Mouse (Mus musculus): Measurements from ENCODE around the gene Sh3bgrl. TPM values are rescaled to one million over a fixed set of nuclear protein-coding genes. Genes with fewer than 3 reads are reported as not detected.
"Not testable (repeated sequence)": the region's sequence is repeated elsewhere in the genome, so short reads cannot be mapped to it uniquely, and the experiment has no call there.

Gene Sh3bgrl
- polyA plus RNA-seq (2017; shearing (Covaris generic)): 100 to 1,000 TPM; 280 to 290 TPM

DNA sequence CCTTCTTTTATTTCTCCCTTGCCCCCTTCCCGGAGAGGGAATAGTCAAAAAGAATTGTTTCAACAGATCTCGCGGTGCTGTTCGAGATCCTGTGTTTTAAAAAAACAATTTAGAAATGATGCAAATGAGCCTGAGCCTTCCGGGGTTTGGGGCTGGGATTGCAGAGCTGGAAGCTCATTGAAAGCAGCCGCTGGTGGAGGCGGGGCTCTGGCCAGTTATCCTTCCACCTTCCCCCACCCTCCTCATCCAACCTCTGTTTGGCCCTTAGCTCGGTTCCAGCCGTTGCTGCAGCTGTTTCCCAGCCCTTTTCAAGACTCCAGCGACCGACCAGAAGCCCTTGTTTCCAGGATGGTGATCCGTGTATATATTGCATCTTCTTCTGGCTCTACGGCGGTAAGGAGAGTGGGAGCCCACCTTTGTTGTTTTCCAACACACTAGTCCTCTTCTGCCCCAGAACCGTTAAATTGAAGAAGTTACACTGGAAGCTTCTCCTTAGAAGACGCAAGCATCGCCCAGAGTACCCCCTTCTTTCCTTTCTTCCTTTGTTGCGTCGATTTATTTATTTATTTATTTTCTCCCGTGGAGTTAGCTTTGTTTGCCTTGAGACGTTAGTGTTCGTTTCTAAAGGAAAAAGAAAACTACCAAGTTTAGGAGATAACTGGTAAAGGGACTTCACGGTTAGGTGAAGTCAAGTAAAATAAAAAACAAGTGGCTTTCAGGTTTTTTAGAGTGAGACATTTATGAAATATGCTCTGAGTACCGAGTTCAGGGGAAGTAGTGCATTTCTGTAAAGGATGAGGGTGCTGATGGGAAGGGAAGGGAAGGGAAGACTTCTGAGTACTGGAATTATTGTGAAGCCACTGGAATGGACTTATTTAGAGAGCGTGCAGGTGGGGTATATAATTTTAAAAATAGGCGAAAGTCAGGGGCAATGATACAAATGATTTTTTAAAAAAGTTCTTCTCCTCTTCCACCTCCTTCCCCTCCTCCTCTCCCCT, at the start of gene Sh3bgrl:
TSS of gene Sh3bgrl (plus strand) at position 121 of the 998 bp plus-strand sequence.
- peak; percentile 91 for ATAC-seq

DNA sequence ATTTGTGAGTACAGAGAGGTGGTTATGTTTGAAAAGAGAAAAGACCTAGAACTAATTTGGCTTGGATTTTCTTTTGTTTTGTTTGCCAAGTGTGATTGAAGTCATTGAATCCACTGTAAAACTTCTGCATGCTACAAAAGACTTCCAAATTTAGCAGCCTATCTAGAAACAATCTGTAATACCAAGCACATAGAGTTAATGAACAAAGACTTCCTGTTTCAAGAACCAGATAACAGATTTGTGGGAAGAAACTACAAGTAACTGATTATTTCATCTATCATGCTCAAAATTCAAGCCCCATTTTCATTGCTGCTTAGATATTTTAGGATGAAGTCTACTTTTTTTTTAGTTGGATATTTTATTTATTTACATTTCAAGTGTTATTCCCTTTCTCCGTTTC, 47.4 kb upstream of the Sh3bgrl start:
- no peak for ATAC-seq

DNA sequence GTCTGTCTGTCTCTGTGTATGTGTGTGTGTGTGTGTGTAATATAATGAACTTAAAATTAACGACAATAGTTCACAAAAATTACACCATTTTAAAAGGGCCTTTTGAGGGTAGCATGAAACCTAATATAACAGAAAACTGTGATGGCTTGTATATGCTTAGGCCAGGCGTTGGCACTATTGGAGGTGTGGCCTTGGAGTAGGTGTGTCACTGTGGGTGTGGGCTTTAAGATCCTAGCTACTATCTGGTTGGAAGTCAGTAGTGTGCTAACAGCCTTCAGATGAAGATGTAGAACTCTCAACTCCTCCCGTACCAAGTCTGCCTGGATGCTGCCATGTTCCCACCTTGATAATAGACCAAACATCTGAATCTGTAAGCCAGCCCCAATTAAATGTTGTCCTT, 23.4 kb upstream of the Sh3bgrl start:
- ATAC-seq: no peak

DNA sequence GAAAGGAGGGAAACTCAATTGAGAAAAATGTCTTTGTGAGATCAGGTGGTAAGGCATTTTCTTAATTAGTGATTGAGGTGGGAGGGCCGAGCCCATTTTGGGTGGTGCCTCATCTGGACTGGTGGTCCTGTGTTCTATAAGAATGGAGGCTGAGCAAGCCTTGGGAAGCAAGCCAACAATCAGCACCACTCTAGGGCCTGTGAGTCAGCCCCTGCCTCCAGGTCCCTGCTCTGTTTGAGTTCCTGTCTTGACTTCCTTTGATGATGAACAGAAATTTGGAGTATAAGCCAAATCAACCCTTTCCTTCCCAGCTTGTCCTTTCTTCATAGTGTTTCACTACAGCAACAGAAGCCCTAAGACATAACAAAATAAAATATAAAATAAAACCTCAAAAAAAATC, 19.4 kb upstream of the Sh3bgrl start:
- no peak for ATAC-seq

DNA sequence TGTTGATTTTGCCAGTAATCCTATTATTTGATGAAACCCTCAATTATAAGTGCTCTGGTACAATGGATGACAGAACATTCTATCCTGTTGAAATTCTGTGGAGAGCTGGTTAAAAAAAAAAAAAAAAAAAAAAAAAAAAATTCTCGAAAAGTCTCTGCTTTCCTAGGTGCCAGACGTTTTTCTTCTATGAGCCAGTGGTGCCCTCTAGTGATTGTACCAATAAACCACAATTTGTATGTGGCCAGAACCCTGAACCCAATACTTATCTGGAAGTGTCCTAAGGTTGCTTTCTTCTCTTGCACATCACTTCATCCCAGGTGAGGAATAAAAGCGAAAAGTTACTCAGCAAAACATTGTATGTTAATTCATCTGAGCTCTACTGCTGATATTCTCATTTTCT, 18.8 kb upstream of the Sh3bgrl start:
- ATAC-seq: peak; percentile 52

DNA sequence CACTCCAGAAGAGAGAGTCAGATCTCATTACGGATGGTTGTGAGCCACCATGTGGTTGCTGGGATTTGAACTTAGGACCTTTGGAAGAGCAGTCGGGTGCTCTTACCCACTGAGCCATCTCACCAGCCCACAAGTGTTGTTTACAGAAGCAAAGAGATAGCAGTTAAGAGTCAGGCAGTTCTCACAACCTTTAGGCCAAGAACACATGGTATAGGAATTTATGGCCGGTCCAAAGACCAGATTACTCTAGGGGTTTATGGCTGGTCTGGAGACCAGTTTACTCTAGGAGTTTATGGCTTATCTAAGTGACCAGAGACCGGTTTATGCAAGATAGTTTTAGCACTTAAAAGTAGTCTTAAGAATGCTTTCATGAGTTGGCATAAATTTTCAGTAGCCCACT, 15.8 kb upstream of the Sh3bgrl start:
- not testable (repeated sequence) for ATAC-seq

DNA sequence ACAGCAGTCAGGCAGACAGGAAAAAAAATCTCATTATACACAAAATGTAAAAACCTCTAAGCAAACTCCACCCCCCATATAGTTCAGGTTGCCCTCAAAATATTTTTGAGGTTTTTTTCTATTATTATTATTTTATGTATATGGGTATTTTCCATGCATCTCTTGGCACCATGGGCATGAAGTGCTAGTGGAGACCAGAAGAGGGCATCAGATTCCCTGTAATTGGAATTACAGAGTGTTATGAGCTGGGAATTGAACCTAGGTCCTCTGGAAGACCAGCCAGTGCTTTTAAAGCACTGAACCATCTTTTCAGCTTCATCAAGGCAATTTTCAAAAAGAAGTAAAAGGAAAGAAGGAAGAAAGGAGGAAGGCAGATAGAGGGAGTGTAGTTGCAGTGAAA, 8.1 kb upstream of the Sh3bgrl start:
- no peak for ATAC-seq

DNA sequence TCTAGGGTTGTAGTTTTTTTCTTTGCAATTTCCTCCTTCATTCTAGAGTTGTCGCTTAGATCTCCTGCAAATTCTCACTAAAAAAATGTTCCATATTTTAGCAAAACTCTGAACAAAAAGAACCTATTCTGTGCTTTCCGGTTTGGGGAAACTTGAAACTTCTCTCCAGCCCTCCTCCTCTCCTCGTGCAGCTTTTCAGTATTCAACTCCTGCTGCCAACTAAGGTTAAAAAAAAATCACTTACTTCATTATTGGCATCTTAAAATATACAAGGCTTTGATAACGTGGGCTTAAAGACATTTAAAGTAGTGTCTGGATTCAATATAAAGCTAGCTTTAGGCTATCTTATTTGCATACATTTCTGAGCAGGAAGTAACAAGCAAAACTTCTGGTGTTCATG, 365 bp upstream of the Sh3bgrl start:
- ATAC-seq: peak; percentile 15

DNA sequence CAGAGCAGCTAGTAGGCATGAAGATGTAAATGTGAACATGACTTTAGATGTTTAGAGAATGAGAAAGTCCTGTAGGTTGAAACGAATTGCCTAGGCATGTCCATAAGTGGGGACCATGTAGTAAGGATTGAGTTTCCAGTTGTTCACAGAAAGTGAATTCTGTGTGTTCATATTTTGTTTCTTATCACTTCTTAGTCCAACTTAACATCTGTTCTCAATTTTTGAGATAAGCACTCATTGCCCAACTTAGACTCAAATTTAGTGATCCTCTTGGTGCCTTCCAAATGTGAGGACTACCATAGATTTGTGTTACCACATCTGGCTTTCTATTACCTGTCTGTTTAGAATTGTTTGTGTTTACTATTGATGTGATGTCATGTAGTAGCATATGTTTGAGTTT, 3.3 kb downstream of the Sh3bgrl start:
- ATAC-seq: no peak

DNA sequence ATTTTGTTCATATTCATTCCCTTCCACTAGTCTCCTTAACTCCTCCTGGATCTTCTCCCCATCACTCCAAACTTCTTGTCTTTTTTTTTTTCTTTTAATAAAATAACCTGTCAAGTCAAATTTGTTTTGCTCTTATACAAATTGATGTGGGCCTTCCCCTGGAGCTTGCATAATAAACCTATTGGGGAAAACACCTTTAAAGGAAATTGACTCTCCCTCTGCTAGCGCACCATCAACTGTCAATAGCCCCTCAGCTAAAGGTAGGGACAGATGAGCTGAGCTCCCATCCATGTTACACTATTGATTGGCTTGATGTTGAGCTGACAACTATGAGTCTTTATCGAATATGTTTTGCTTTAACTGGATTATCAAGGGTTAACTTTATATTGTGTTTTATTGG, 5.3 kb downstream of the Sh3bgrl start:
- peak; percentile 77 for ATAC-seq

DNA sequence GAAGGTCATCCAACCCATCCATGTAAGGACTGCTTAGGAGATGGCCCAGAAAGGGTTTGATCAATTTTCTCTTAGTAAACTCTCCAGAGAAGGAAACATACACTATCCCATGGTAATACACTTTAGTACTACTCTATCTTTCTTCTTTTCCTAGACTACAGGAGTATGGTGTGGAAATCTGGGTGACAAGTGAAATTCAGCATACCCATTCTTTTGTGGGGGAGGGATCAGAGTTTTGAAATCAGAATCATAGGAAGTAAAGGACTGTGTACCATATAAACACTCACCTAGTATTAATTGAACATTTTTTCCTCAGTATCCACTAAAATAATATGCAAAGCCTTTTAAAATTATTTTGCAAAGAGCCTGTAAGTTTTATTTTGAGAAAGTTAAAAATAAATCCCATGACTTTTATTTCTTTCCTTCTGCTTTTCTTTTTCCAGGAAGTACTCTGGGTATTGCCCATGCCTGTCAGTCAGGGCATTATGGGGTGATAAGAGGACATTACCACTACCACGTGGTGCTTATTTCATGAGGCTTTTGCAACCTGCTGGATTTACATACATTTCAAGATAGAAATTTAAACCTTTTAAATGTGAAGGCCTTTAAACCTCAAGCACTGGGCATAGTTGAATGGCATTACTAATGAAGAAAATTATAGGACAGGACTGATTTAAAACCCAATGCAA, 13.1 kb downstream of the Sh3bgrl start:
- ATAC-seq: no peak

DNA sequence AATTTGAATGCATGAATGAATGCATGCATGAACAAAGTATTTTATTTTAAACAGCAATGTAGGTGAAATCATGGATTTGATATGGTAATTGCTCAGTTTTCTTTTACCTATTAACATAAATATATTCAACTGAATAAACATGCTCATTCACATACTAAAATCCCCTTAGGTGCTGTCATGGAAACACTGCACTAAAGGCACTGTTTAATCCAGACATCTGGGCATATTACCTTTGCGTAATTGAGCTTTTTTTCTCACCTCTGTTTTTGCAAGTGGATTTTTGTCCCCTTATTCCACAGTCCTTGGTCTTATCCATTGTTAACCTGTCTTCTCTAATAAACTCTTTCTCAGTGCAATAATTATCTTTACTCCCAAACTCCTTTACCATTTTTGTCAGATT, 17.7 kb downstream of the Sh3bgrl start:
- no peak for ATAC-seq

DNA sequence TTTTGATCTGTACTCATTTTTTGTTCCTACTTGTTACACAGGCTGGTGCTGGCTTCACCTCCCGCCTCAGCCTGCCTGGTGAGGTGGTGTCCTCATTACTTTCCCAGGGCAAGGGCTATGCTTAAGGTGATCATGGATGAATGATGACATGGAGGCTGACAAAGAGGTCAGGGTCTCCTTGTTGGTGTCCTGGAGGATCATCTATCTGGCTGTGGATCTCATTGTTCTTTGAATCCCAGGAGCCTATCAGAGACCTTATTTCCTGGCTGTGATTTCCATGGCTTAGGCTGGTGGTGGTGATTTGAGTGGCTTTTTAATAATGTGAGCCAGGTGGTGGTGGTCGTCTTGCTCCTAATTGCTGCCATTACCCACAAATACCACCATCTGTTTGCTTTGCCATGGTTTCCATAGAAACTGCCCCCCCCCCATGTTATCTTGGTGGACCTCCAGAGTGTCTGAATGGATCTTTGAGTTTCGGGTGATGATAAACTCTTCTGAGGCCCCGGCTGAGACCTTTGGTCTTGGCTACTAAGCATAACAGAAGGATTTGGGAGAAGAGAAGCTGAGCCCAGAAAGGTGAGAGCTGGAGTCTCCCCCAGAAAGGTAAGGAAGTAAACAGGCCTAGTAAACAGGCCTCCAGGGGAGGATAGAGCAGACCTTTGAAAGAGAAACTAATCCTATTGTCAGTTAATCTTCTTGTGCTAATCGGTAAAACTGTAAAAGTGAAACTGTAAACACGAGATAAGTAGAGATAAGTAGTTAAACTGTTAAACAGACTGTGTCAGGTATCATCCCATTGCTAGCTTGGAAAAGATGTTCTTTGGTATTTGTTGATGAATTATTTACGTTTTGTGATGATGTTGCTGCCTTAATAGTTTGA, 18.5 kb downstream of the Sh3bgrl start:
- ATAC-seq: peak; percentile 93

DNA sequence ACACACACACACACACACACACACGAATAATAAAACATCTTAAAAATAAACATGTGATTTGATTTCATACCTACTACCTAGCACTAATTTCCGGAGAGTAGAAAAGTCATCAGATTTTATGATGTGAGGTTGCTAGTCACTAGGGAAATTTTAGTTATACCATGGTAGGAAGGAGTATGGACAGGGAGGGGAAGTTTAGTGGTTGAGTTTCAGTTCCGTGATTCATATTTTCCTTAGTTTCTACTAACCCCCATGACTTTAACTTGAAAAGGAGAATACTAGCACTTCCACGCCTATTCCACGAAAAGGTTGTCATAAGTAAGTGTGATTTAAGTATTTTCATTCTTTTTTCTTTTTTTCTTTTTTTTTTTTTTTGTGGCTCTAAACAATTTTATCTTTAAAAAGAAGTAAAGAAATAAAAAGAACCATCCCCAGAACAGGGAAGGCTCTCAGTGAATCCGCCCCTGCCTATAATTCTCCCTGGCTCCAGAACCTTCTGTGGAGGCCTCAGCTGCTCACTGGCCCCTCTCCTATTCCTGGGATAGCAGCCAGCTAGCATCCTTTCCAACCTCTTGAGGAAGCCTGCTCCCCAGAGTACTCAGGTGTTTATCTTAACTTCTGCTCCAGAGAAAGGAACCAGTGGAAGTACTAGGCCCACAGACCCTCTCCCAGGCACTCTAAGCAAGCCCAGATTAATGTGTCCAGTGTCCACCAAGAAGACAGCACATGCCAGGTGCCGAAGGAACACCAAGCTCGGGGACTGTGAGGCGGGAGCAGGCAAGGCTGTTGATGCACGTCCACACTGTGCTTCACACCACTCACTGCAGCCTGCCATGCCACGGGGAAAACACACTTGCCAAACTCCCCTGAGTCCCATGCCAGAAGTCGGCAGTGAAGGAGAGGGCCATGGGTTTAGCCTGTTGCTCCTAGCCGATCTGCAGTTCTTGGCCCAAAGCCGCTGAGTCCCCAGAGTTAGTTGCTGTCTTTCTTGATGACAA, 25.0 kb downstream of the Sh3bgrl start:
- peak; percentile 55 for ATAC-seq

DNA sequence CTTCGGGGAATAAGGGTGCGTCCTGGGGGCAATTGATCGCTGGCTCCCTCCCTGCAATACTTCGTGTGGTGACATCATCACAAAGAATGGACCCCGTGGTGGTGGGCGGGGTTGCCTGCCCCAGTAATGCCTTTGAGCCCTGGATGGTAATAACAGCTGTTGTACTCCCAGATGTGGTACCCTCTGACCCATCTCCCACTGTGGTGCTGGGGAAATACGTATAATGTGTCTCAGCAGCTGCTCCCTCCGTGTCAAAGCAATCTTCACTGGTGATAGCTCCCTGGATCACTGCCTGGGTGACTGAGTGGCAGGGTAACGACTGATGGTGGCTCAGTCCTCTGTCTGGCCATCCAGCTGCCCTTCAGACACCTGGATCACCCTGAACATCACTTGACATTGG, 26.0 kb downstream of the Sh3bgrl start:
- no peak for ATAC-seq

DNA sequence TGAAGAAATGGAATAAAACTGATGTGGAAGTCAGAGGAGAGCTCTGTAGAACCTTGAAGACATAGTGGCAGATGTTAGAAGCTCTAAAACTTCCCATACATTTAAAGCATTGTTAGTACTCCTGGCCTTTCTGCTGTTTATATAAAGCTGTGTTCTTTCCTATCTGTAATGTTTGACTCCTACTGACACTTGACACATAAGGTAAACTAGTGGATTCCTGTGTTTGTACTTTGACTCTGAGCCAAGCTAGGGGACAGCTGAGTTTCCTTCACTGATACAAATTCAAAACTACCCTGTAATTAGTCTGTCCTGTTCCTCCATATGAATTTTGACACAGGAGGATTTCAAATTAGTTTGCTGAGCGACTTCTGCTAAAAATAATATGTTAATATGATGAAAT, 27.5 kb downstream of the Sh3bgrl start:
- no peak for ATAC-seq

DNA sequence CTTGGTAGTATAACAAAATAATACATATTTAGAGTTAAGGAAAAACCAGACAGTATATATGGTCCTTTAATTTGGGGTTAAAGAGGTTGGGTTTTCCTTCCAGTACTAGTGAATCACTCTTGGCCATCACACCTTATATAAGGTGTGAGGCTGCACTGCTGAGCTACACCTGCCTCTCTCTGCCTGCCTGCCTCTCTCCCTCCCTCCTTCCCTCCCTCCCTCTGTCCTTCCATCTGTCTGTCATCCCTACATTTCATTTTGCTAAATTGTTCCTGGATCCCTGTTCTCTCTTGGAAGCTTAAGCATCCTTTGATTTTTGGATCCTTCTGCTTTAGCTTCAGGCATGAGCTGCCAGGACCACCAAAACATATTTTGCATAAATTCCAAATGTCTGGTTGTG, 28.6 kb downstream of the Sh3bgrl start:
- no peak for ATAC-seq

DNA sequence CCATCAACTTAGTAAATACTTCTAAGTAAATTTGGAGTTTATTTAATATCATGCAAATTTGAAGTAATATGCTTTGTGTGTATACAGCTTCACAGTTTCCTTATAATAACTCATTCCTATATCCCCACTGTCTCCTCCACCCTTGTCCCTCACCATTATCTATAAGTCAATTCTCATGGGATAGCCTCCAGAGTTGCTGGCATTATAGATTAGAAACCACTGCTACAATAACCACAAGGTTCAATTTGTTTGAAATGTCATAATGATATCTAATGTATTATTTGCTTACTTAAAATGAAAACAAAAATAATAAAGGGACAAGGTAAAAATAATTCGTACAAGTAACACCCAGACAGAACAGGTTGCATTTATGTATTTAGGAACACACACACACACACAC, 31.7 kb downstream of the Sh3bgrl start:
- no peak for ATAC-seq

DNA sequence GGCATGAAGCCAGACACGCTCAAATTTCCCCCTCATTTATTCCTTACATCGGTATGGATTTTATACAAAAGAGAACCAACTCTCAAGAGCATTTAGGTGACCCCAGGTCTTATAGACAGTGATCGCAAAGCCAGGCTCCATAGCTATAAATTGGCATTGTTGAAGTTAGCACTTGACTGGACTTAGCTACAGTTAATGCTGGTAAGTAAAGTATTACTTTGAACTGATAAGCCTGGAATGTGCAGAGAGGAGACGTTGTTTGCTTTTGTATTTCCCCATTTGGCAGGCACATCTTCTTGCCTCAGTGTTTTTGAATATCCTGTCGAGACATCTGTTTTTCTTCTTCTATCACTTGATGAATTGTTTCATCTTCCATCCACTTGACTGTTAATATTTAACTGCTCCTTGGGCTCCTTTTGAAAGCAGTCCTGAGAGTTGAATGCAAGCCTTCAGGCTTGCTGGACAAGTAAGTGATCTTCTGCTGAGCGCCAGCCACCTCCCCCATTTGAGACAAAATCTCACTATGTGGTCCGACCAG, 32.5 kb downstream of the Sh3bgrl start:
- no peak for ATAC-seq

DNA sequence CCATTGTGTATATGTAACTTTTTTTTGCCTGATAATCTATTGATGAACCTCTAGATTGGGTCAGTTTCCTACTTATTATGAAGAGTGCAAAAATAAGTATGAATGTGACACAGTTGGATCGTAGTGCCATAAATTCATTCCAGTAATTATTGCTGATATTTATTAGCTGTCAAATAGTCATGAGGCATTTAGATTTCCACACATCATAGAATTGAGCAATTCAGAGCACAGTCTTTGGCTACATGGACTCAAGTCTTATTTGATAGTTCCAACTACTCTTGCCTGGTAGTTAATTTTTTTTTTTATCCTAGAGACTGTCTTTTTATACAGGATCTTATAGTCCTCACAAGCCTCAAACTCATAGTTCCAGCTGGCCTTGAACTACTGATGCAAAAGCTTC, 34.9 kb downstream of the Sh3bgrl start:
- ATAC-seq: no peak

DNA sequence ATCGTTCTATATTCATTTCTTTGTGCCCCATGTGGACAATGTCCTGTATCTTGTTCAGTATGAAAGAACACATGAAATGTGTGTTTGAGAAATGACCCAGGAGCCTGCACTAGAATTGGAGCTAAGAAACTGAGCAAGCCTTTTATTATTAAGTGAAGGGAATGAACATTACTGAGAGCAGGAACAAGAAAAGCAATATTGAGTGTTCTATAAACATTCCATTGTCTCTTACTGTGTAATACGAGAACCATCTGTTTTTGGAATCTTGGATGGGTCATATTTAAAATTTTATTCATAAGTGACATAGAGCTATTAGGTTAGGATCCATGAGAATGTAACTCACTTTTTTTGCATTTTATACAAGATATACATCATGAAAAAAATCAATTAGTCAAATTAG, 36.7 kb downstream of the Sh3bgrl start:
- no peak for ATAC-seq

Measured in activated CD4-positive, CD25-positive, alpha-beta regulatory T cell, adult 4 months (primary cell).